Mouse (Mus musculus): ENCODE results near the gene Gnb5.

Gene Gnb5

DNA sequence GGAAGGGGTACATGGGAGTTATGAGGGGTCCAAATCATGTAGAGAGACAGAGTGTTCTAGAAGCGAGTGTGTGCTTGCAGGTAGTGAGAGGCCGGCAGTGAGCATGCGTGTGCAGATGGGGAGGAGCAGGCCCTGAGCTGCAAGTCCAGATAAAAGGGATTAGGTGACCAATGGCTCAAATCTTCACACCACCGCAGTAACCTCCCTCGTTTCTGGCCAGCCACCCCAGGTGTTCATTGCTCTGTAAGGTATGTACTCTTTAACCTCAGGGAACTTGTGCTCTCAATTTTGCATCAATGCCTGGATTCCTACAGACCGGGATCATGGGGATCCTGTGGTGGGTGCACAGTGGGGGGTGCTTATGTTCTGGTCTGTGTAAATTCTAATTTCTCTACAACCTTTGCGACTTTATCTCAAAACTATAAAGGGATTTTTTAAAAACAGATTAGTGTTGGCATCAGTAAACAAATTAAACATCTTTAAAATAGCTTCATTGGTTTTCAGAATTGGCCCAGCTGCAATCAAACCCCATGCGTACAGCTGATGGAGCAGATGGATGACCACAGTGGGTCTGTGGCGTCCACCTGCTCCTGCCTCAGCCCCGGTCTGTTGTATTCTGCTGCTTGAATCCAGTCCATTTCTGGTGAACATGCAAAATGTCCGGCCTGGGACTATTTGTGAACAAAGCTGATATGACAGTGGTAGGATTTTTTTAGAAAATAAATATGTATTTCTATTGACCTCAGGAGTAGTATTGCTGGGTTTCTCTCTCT is at the start of gene Gnb5:
Gene Gnb5 (plus strand): TSS at position 163 of the 773 bp plus-strand sequence.
- DNase-seq, result no peak

DNA sequence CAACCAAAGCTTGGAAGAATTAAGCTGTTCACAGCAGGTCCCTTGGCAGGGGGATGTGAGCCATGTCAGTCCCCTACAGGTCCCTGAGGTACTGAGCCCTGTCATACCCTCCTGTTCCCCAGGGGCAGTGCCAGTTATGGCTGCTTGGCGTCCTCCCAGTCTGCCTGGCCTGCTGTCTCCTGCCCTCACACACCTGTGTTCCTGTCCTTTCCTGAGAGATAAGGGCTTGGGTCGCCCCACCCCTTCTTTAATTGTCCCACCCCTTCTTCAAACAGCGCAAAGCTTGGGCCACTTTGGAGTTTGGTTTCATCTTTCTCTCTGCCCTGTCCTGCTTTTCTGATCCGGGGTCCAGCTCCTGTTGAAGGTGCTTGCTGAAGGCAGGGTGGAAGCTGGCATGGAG is 47.3 kb upstream of the Gnb5 start:
- no peak for DNase-seq

DNA sequence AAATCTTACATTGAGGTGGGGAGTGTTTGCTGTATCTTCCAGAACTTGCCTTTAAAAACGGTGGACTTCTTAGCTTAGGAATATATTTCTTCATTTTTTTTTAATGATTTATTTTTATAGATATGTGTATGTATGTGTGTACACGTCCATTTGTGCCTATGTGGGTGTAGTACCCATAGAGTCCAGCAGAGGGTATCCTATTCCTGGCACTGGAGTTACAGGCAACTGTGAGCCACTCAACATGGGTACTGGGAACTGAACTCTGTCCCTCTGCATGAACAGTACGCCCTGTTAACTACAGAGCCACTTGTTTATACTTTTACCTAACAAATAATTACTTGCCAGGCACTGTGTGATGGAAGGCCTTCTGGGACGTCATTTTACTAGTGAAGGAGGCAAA is 46.4 kb upstream of the Gnb5 start:
- no peak for DNase-seq

DNA sequence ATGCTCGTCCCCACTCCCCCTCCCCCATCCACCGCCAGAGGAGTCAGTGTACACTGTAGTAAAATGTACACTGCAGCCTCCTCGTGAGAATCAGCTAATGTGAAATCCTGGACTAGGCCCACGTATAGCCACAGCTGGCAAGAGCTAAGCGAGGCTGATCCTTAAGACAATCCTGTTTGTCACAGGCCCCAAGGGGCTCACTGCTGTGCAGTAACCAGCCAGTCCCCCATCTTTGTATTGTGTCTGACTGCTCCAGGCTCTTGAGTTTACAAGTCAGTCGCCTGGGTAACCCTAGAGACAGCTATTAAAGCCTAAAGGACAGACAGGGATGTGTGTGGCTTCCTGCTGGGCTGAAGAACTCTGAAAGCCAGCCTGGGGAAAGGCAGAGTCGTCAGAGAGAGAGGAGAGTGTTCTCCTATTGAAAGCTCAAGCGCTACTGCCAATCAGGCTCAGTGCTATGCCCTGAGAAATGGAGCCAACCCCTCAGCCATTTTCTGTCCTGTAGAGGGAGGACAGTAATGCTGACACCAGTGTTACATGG is 44.7 kb upstream of the Gnb5 start:
- DNase-seq, result no peak

DNA sequence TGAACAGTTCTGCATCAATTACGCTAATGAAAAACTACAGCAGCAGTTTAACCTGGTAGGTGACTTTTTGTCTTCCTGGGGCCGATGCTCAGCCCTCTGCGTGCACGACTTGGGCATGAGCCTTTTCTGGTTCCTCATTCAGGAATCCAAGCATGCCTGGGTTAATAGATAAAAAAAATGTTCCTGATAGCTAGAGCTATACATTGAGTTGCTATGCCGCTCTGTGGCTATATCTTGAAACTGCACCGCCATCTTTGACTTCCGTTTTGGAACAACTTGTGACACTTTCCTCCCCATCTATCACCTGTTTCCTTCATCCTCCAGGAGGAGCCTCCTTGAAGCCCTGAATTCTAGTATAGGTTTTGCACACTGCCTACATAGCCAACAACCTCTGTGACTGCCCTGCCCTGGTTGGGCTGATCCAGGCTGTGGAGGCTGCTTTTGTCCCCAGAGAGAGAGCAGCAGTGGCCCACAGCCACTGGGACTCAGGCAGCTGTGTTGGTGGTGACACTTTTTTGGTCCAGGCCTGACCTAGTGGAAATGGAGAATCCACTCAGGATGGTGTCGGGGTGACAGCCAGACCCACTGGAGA is 43.8 kb upstream of the Gnb5 start:
- DNase-seq, result peak; percentile 57

DNA sequence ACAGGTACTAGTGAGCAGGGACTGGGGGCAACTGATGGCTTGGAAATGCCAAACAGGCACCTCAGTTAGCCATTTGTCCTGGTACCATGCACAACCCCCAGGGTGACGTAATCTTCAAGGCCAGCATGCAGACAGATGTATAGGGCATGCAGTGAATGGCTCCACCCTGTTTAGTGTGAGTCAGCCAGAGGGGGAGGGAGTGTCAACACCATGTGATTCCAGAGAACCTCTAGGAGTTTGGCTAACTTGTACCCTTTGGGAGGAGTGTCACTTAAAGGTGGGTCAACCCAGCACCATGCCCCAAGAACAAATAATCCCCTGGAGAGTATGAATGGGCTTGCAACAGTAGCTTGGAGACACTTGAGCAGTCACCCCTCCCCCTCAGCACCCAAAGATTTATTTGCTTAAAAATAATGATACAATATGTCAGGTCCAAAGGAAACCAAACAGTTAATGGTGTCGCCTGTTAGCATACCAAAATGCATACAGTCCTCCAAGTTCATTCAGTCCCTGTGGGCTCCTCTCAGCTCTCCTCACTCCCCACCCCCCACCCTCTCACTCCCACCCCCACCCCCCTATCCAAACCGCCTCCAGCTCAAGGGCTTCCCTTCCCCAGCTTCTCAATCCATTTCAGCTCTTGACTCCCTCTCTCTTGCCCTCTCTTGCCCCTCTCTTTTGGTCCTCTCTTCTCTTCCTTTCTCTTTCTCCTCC is 41.9 kb upstream of the Gnb5 start:
- DNase-seq, result no peak

DNA sequence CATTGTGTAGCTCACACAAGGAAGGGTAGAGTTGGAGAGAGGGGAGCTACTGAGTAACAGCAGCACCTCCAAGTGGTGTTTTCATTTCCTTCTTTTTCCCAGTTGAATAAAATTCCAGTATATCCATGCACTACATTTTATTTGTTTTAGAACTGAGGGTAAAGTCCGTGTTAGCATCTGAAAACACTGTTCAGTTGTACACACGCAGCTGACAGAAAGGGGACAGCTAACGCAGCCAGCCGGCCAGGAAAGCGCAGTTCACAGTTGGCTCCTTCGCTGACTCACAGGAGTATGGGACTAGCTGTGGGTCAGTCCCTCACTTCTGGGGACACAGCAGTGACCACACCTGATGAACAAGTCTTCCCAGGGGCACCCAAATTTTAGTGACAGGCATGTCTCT is 38.9 kb upstream of the Gnb5 start:
- DNase-seq, result no peak

DNA sequence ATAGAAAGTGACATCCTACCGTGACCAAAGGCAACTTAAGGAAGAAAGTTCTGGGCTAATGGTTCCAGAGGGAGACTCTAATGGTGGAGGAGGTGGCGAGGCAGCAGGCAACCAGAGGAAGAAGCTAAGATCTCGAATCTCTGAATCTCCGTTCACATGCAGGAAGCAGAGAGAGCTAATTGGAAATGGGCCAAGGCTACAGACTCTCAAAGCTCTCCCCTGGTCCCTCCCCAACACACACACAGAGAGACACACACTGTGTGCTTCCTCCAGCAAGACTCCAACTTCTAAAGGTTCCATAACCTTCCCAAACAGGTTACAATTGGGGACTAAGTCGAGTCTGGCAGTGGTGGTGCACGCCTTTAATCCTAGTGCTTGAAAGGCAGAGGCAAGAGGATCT is 35.7 kb upstream of the Gnb5 start:
- DNase-seq, result no peak

DNA sequence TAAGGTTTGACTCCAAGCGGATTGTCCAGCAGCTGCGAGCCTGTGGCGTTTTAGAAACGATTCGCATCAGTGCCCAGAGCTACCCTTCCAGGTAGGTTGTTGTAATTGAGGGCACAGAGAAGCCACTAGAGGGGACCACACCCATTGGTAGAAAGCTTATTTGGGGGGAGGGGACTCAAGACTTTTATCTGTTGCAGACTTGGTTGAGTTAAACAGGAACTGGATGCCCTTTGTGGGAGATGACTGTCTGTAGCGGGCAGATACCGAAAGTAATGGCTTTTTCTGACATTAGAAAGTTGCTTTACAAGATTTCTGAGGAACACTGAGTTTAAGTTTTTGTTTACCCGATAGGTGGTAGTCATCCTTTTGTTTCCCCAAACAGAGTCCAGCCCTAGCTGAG is 34.5 kb upstream of the Gnb5 start:
- no peak for DNase-seq

DNA sequence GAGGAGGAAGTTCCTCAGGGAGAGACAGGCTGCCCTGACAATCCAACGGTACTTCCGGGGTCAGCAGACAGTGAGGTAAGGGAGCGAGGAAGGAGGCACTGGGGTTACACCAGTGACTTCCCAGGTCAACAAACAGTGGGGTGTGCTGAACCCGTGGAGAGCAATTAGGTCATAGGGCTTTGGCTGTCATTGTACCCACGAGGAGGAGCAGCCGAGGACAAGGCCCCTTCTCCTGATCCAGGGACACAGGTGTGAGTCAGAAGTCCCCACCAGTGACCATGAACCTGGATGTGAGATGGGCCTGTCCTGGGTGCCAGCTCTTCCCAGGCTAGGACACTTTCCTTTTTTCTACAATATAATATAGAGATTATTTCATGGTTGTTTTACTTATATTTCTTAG is 32.4 kb upstream of the Gnb5 start:
- no peak for DNase-seq

DNA sequence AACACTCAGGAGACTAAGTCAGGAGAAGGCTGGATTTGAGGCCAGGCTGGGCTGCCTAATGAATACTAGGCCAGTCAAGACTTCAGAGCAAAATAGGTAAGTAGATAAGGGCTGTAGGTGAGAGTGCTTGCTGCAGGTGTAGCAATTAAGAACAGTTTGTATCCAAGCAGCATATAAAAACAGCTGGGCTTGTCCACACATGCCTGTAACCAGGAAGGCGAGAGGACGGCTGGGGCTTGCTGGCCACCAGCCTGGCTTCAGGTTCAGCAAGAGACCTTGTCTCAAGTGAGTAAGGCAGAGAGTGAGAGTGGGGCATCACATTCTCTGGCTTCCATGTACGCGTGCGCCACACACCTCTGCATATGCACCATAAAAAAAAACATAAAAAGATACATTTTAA is 31.6 kb upstream of the Gnb5 start:
- DNase-seq, result no peak

DNA sequence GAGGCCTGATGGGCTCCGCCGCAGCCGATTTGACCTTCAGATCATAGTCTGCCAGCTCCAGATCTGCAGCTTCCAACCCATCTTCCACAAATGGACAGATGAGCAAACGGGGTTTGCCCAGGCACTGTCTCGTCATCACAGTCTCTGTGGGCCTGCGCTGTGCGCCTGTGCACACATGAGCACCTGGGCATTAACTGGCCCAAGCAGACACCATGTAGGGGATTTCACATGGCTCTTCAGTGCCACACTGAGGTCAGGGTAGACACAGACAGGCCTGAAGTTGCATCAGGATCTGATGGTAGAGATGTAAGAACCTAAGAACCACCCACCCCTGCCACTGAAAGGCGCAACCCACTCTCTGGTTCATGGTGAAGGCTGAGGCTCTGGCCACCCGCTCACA is 31.0 kb upstream of the Gnb5 start:
- no peak for DNase-seq

DNA sequence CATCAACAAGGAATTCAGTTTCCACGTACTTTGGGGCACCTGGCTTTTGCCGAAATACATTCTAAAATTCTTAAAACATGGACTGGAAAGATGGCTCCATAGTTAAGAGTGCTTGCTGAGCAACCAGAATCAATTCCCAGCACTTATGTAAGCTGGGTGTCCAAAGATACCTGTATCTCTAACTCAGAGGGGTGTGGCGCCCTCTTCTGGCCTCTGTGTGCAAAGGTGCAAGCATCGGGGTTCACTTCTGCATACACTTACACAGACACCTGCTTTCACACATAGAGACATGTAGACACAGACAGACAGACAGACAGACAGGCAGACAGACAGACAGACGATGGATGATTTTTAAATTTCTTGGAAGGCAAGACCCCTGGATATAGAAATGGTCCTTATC is 25.3 kb upstream of the Gnb5 start:
- peak; percentile 62 for DNase-seq

DNA sequence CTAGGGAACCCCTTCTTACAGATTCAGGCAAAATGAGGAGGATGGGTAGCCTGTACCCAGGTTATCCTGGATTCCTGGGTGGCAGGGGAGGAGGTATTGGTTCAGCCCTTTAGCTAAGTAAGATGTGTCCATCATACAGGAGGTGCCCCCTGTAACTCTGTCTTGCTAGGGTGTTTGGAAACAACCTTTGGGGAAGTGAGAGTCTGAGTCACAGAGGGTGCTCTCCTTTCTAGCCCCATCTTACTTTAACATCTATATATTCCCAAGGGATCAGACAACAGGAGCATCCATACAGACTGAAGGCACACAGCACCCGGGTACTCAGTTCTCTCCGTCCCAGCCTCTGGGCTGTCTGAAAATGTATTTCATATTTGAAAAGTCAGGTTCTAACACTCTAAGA is 23.9 kb upstream of the Gnb5 start:
- DNase-seq, result no peak

DNA sequence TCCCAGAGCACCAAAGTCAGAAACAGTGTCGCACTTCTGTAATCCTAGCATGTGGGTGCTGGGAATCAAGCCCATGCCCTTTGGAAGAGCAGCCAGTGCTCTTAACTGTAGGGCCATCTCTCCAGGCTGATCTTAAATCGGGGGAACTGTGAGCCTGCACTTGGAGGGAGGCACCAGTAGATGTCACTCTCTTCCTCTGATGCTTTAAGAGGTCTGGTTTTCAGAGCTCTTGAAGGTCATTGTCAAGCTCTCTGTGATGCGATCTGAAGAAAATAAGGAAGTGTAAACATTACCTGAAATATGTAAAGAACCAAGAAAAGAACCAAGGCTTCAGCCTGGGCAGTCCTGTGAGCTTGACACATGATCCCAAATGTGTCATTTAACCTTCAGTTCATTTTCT is 23.3 kb upstream of the Gnb5 start:
- DNase-seq, result peak; percentile 56

DNA sequence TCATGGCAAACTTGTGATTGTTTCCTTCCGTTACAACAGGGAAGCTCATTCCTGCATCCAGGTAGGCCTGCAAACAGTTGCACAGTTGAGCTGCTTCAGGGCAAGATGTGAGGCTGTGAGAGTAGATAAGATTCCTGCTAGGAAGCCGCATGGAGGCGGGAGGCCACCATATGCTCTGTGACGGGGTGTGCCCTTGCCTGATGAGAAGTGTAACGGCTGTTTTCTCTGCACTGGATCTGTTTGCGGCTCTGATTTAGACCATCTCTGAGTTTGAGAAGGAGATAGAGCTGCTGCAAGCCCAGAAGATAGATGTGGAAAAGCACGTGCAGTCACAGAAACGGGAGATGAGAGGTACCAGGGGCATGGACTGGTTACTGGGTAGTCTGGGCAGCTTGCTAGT is 22.5 kb upstream of the Gnb5 start:
- peak; percentile 29 for DNase-seq

DNA sequence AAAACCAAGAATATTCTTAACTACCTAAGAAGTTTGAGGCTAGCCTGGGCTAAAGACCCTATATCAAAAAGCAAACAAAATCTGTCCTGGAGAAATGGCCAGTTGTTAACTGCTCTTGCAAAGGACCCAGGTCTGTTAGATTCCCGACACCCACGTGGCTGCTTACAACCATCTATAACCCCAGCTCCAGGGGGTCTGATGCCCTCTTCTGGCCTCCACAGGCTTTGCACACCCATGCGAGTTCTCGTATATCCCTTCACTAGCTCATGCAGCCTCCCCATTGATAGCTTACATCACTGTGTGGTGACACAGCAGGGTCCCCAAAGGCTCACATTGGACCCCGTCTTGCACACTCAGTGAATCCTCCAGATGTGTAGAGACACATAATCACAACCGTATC is 20.7 kb upstream of the Gnb5 start:
- DNase-seq, result no peak

DNA sequence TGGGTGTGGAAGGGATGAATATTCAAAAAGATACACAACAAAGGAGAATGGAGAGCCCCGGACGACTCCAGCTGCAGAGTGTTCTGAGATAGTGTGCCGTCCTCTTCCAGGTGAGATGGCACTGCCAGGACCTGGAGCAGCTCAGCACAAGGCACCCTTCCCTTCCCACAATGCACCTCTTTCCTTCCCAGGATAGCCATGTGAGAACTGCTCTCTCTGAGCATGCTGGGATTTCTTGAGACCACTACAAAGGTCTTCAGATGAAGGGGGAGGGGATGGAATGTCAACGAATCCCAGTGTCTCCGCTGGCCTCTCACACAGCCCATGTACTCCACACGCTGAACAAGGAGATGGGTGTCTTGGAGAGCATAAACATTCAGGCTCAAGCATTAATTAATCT is 18.5 kb upstream of the Gnb5 start:
- no peak for DNase-seq

DNA sequence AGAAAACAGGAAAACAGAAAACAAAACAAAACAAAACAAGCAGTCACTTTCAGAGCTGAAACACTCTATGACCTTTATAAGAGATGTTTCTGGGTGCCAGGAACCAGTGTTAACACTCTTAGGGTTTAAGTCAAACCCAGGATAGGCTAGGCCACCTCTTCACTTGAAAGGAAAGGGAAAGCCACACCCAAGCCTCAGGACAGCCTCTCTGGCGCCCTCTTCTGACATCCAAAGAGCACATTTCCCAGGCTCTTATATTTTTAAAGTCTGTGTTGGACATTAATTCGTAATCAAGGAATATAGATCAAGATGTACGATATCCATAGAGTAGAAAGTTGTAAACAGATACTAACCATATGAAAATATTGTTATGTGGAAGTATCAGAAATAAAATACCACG is 16.5 kb upstream of the Gnb5 start:
- DNase-seq, result no peak

DNA sequence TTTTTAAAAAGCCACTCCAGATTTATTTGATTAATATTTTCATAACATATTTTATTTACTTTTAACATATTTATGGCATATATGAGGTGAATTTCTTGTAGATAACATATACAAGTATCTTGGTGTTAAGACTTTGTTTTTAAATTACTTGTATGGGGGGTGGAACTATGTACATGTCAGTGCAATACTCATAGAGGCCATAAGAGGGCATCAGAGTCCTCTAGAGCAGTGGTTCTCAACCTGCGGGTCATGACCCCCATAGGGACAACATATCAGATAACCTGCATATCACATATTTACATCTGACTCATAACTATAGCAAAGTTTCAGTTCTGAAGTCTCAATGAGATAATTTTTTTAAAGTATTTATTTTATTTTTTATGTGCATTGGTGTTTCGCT is 6.7 kb upstream of the Gnb5 start:
- DNase-seq, result no peak

DNA sequence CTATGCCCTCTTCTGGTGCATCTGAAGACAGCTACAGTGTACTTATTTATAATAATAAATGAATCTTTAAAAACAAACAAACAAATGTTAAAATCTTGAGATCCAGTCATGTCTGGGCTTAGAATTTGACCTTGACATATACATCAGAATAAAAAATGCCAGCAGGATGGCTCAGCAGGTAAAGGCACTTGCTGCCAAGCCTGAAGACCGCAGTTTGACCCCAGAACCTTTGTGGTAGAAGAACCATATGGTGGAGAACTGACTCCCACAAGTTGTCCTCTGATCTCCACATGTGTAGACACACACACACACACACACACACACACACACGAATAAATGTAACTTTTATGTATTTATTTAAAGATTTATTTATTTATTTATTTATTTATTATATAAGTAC is 3.1 kb upstream of the Gnb5 start:
- no peak for DNase-seq

DNA sequence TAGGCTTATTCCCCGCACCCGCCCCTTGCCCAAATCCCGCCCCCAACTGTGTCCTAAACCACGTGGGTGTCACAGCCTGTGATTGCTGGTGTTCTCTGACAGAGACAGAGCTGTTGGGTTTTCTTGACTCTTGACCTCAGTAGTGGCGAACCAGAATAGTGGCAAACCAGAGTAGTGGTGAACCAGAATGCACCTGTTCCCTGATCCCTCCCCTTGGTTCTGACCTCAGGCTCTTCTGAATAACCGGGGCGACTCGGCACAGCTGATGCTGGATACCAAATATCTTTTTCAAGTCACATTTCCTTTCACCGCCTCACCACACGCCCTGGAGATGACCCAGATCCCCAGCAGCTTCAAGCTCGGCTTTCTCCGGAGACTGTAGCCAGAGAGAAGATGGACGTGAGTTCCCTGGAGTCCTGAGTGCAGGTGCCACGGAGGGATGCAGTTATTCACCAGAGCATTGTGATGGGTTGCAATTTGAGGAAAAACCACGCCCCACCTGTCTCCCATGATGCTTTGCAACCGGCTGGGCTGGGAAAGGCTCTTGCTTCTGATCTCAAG is 2.3 kb upstream of the Gnb5 start:
- no peak for DNase-seq

DNA sequence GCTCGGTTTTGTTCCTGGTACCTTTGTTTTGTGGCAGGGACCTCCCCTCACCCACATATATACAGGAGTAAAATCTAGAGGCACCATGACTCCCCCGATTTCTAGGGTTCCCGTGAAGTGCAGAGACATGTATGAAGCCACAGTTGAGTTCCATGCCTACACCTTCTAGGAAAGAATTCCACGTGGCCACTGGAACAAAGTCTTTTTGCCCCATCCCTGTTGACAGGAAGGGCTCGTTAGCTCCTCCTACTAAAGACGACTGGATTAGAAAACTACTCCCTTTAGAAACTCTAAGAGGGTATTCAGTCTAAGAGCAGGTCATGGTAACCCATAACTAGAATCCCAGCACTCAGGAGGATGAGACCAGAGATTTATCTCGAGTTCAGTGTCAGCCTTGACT is 1.8 kb upstream of the Gnb5 start:
- DNase-seq, result no peak

DNA sequence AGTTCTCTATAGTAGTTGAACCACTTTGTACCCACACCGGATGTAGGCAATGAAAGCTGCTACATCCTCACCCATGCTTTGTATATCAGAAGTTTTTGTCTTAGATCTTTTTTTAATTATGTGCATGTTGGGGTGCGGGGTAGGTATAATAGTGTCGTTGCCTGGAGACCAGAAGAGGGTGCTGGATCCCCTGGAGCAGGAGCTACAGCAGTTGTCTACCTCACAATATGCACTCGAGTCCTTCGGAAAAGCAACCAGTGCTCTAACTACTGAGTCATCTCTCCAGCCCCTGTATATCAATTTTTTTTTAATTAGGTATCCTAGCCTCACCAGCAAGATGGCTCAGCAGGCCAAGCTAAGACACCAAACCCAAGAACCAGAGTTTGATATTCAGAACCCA is 927 bp downstream of the Gnb5 start:
- no peak for DNase-seq

Data from right cerebral cortex, adult 18-20 months (tissue).